Mouse (Mus musculus) stomach, postnatal 0 days (tissue): ENCODE data around the gene Saxo1.

ENCODE experiments used
- CTCF ChIP-seq: IDR thresholded peaks from 2 replicates; pipeline ENCODE4 v1.5.1; 2016; ENCODE audit warnings: antibody characterized with exemption, low read depth, mild to moderate bottlenecking, moderate library complexity
- EP300 ChIP-seq: optimal IDR thresholded peaks from 2 replicates; pipeline ENCODE3; 2016; ENCODE audit warnings: antibody characterized with exemption

GRCm38 (mm10) chr4:86486491-86486890, 71.6 kb downstream of the Saxo1 start:
- TF ChIP-seq CTCF (no peak), EP300 (no peak)
